Mouse (Mus musculus) adrenal gland, adult 2 months (tissue): ENCODE data around the gene Greb1. TPM values are rescaled to one million over a fixed set of nuclear protein-coding genes. Genes with fewer than 3 reads are reported as not detected.

Experiments used
- DNase-seq: peaks from one replicate; pipeline ENCODE4 v3.0.0; 2021
- long read RNA-seq: library from polyadenylated mRNA; stranded (forward); transcript quantifications from one replicate; pipeline ENCODE4 v2.0.0, GENCODE M21; 2021
- polyA plus RNA-seq: library from polyadenylated mRNA; depleted of rRNA; stranded (reverse); fragments of >200 nt; gene quantifications from 2 replicates; pipeline ENCODE4 v1.2.3, GENCODE M21; 2012; rRNA removed
- total RNA-seq, 2 experiments: library from RNA; stranded (reverse); gene quantifications; 2 replicates each; pipeline ENCODE4 v1.2.3; 2021

The Greb1 gene
- total RNA-seq, result 10 to 100 TPM; 42.7 to 62.6 TPM
- 58.8 and 81.7 TPM in 2 replicates for polyA plus RNA-seq
- long read RNA-seq, partial matches to known transcripts, result 4 of 11 reads
- long read RNA-seq, other reads (novel, unspliced or antisense), result 6 of 11 reads

- peak; percentile 60 for DNase-seq
Observed at GRCm38 (mm10) chr12:16800259-16800958, at the start of gene Greb1. Greb1 (minus strand) TSS chr12:16800886.

GRCm38 (mm10) chr12:16849821-16850220, 49.1 kb upstream of the Greb1 start:
- DNase-seq, result no peak

GRCm38 (mm10) chr12:16848501-16848900, 47.8 kb upstream of the Greb1 start:
- no peak for DNase-seq

DNA sequence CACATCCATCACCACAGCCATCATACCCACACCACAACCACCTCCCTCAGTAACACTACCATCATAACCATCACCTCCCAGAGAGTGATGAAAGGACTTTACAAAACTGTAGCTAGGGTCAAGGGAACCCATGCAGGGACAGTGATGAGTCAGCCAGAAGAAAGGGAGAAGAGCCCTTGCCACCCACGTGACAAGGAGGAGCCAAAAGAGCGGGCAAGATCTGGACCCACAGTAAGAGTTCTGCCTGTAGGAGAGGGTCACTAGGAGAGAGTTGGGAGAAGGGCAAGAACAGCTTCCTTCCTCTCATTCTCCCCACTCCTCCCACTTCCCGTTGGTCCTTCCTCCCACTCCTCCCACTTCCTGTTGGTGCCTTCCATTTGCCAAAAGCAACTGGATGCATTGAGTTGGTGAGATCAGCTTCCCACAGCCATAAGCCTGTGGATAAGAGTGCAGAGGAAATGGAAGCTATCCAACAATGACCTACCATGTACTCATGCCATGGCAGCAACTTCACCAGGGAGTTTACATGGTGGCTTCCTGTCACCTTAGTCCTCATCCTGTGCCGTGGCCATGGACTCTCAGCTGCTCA, 46.6 kb upstream of the Greb1 start:
- peak; percentile 51 for DNase-seq

- DNase-seq, result no peak
Observed at GRCm38 (mm10) chr12:16844623-16845592, 44.2 kb upstream of the Greb1 start.

DNA sequence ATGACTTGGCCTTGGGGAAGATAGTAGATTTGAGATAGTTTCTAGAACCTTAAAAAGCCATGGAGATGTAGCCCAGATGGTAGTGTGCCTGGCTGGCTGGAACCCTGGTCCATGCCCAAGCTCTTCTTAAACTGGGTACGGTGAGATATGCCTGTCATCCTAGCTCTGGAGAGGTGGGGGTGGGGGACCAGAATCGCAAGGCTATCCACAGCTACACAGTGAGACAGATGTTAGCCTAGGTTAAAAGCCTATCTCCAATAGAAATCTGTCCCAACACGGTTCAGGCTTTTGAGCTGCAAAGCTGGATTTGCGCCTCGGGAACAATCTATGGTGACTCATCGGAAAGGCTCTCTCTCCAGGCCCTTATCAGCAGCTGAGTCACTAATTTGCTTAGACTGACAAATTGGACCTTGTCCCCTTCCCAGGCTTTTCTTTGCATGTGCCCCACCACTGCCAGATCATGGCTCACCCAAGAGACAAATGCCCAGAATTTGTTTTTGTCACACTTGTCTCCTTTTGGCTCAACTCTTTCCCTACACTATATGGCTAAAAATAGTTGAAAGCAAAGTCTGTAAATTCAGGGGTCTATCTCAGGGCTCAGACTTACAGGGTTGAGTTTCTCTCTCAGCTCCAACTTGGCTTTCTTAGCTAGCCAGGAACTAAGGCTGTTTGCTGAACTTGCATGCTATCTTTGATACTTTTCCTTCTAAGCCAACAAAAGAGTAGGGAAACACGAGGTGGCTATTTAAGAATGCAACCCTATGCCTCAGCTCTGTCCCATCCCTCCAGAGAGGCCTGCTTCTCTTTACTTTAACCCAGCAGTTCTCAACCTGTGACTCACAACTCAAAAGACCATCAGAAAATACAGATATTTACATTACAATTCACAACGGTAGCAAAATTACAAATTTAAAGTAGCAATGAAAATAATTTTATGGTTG, 40.4 kb upstream of the Greb1 start:
- peak; percentile 87 for DNase-seq

GRCm38 (mm10) chr12:16837766-16838165, 37.1 kb upstream of the Greb1 start:
- DNase-seq, result peak; percentile 84

- DNase-seq, result peak; percentile 73
Observed at GRCm38 (mm10) chr12:16836188-16836587, 35.5 kb upstream of the Greb1 start.

GRCm38 (mm10) chr12:16834701-16835100, 34.0 kb upstream of the Greb1 start:
- DNase-seq, result no peak

DNA sequence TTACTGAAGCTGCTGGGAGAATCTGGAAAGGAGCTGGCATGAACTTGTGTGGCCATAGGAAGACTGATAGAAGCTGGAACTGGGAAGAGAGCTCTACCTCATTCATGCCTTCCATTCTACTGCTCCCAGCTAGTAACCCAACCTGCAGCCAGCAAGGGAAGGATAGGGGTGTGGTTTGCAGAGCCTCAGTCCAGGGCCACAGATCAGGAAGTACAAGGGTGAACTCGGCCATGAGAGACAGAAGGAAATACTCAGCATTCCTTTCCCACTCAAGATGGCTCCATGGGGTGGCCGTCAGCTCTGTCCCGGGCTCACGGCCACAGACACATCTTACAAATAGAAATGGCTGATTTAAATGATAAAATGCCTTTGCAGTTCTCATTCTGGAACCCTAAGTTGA, 30.4 kb upstream of the Greb1 start:
- DNase-seq, result no peak

- DNase-seq, result peak; percentile 56
Observed at GRCm38 (mm10) chr12:16829785-16830184, 29.1 kb upstream of the Greb1 start.

DNA sequence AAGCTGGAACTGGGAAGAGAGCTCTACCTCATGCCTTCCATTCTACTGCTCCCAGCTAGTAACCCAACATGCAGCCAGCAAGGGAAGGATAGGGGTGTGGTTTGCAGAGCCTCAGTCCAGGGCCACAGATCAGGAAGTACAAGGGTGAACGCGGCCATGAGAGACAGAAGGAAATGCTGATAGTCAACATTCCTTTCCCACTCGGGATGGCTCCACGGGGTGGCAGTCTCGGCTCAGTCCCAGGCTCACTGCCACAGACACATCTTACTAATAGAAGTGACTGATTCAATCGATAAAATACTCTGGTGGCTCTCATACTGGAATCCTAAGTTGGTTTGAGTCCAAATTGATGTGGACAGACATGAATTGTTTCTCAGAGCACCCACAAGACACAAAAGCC, 27.8 kb upstream of the Greb1 start:
- DNase-seq, result peak; percentile 79

- DNase-seq, result no peak
Observed at GRCm38 (mm10) chr12:16823701-16824100, 23.0 kb upstream of the Greb1 start.

- DNase-seq, result peak; percentile 77
Observed at GRCm38 (mm10) chr12:16822181-16822734, 21.6 kb upstream of the Greb1 start.

- peak; percentile 19 for DNase-seq
Observed at GRCm38 (mm10) chr12:16820761-16821160, 20.1 kb upstream of the Greb1 start.

DNA sequence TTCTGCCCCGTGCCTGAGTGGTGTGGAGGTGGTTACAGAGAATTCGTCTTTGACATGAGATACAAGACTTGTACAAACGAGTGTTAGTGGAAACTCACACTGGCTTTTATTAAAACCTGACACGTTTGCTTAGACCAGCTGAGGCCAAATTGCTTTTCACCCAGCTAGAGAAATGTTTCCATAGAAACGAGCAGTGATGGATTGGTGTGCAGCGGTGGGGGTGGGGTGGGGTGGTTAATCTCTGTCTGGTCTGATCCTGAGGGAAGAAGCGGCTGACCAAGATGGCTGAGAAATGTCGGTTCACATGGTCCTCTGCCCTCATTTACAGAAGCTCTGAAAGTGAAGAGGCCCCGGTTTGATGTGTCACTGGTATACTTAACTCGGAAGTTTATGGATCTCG, 17.8 kb upstream of the Greb1 start:
- no peak for DNase-seq

- DNase-seq, result no peak
Observed at GRCm38 (mm10) chr12:16817147-16817546, 16.5 kb upstream of the Greb1 start.

GRCm38 (mm10) chr12:16811477-16811876, 10.8 kb upstream of the Greb1 start:
- no peak for DNase-seq

- peak; percentile 92 for DNase-seq
Observed at GRCm38 (mm10) chr12:16810525-16811431, 10.1 kb upstream of the Greb1 start, which contains the start of gene E2f6. E2f6 (plus strand) TSS chr12:16810963.

GRCm38 (mm10) chr12:16808045-16808444, 7.4 kb upstream of the Greb1 start:
- peak; percentile 60 for DNase-seq
